Mouse (Mus musculus) forebrain, embryonic 15.5 days (tissue): ENCODE measurements around the gene Trmt2a. TPM values are rescaled to one million over a fixed set of nuclear protein-coding genes. Genes with fewer than 3 reads are reported as not detected.
A peak's percentile ranks its signal among the peaks of the same experiment; 100 is the strongest.

Experiments
- ATAC-seq: fragments of 200-750 bp; cut with Nextera tagmentation; replicated peaks from 2 replicates; pipeline ENCODE4 v1.8.0; 2017; ENCODE audit warnings: mild to moderate bottlenecking, moderate TSS enrichment, moderate library complexity
- H3K27ac ChIP-seq: fragments of 300-500 bp; sonication (generic); replicated peaks from 2 replicates; pipeline ENCODE4 v1.5.1; 2015; ENCODE audit warnings: mild to moderate bottlenecking, inconsistent platforms
- H3K27me3 ChIP-seq: fragments of 300-500 bp; sonication (generic); 2 replicates; pipeline ENCODE4 v1.6.1; 2015; ENCODE audit warnings: inconsistent platforms
- H3K36me3 ChIP-seq: fragments of 300-500 bp; sonication (generic); 2 replicates; pipeline ENCODE4 v1.6.1; 2015; ENCODE audit warnings: mild to moderate bottlenecking, inconsistent platforms
- H3K4me1 ChIP-seq: fragments of 300-500 bp; sonication (generic); 2 replicates; pipeline ENCODE4 v1.6.1; 2015; ENCODE audit warnings: inconsistent platforms
- H3K4me2 ChIP-seq: fragments of 300-500 bp; sonication (generic); replicated peaks from 2 replicates; pipeline ENCODE4 v1.6.1; 2015; ENCODE audit warnings: mild to moderate bottlenecking, inconsistent platforms
- H3K4me3 ChIP-seq: fragments of 300-500 bp; sonication (generic); 2 replicates; pipeline ENCODE4 v1.5.1; 2015; ENCODE audit warnings: mild to moderate bottlenecking, inconsistent platforms
- H3K9ac ChIP-seq: fragments of 300-500 bp; sonication (generic); replicated peaks from 2 replicates; pipeline ENCODE4 v1.6.1; 2015; ENCODE audit warnings: mild to moderate bottlenecking, inconsistent platforms
- H3K9me3 ChIP-seq: fragments of 300-500 bp; sonication (generic); 2 replicates; pipeline ENCODE4 v1.6.1; 2016; ENCODE audit warnings: inconsistent platforms
- WGBS: fragments of 180-500 bp; shearing (Covaris S2); methylation state at CpG from one replicate; pipeline ENCODE4 v1.1.7; 2015; ENCODE audit warnings: mixed read lengths; 5-methylcytosine and 5-hydroxymethylcytosine counted together
- polyA plus RNA-seq: library from polyadenylated mRNA; unstranded; fragments of >200 nt; fragmentation: Nextera tagmentation; extraction: Ambion mirVana; gene quantifications from 2 replicates; pipeline ENCODE4 v1.2.1, GENCODE M21; 2015

Gene Trmt2a
- polyA plus RNA-seq, 1 experiment from 2014 or later = 119 TPM

DNA sequence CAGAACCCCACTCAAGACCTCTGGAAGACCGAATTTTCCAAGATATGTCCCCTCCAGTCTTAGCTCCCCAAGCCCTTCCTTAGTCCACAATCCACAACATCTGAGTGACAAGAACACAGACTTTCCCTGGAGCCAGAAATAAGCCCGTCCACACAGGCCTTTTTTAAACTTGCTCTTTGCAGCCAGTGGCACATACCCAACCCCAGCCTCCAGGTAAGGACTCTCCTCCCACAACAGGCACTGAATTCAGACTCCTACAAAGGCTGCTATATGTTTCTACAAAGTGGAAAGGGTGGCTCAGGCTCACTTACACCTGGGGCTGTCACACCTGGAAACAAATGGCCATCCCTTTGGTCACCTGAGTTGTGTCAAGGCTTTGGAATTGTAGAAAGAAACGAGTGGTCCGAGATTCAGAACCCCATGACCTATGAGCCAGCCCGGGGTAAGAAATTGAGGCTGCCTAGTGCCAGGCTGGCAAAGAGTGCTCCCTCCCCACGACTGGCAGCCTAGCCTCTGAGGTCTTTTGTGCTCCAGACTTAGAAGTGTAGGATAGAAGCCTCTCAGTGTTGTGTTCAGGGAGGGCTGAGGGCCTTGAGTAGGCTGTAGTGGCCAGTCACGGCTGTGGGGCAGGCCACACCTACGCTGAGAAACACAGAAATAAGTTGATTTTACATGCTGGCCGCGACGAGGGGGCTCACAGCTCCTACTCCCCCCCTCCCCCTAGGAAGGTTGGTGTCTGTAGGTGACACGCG lies 14.4 kb upstream of the Trmt2a start:
- ATAC-seq = peak; percentile 28
- H3K4me2 ChIP-seq = peak overlapping the region; percentile 74
- peaks cover 15% of the 10 kb centered on the region for H3K36me3 ChIP-seq
- no peaks in the 10 kb centered on the region for H3K9me3 ChIP-seq
- peak overlapping the region; percentile 96 for H3K4me3 ChIP-seq
- no peaks in the 10 kb centered on the region for H3K27me3 ChIP-seq
- H3K4me1 ChIP-seq = peaks cover 48% of the 10 kb centered on the region
- H3K9ac ChIP-seq = peak overlapping the region; percentile 90
- H3K27ac ChIP-seq = peak overlapping the region; percentile 88
- 19% methylated on average over 13 of the region's 13 CpGs for WGBS

DNA sequence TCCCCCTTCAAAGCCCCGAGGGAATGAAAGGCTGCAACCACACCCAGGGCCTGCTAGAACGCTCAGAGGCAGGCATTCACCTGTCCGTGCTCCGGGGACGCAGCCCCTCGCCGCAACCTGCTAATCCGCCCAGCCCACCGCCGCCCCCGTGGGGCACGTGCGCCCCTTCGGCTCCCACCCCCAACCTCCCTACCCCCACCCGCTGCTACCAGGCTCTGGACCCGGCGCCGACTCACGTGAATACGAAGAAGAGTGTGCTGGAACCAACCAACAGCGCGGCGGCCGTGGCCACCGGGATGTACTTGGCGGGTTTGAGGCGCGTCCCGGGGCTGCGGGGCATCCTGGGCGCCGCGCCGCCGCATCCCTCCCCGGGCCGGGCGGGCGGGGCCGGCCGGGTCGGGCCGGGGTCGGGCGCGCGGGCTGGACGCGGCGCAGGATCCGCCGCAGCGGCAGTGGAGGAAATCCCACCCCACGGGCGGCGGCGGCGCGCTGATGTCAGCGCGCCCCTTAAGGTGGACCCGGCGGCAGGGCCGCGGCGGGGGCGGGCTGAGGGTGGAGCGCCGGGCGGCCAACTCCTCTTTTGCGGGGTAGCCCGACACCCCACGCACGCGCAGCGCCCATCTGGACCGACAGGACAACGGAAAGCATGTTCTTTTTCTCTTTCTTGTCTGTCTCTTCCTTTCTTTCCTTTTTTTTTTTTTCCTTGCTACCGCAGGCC lies 13.6 kb upstream of the Trmt2a start, which contains the start of gene Zdhhc8:
Gene Zdhhc8, minus strand, starts transcription at position 466 of the 718 bp plus-strand sequence.
- H3K9ac ChIP-seq = peak within 1 kb of the TSS; percentile 90
- no peaks in the 10 kb centered on the region for H3K9me3 ChIP-seq
- H3K27ac ChIP-seq = peak within 1 kb of the TSS; percentile 88
- peaks cover 21% of the 10 kb centered on the region for H3K36me3 ChIP-seq
- under 1% methylated on average over 64 of the region's 79 CpGs for WGBS
- H3K4me3 ChIP-seq = peak within 1 kb of the TSS; percentile 96
- no peaks in the 10 kb centered on the region for H3K27me3 ChIP-seq
- H3K4me1 ChIP-seq = peaks cover 44% of the 10 kb centered on the region
- H3K4me2 ChIP-seq = peak within 1 kb of the TSS; percentile 74
- peak; percentile 89 for ATAC-seq

DNA sequence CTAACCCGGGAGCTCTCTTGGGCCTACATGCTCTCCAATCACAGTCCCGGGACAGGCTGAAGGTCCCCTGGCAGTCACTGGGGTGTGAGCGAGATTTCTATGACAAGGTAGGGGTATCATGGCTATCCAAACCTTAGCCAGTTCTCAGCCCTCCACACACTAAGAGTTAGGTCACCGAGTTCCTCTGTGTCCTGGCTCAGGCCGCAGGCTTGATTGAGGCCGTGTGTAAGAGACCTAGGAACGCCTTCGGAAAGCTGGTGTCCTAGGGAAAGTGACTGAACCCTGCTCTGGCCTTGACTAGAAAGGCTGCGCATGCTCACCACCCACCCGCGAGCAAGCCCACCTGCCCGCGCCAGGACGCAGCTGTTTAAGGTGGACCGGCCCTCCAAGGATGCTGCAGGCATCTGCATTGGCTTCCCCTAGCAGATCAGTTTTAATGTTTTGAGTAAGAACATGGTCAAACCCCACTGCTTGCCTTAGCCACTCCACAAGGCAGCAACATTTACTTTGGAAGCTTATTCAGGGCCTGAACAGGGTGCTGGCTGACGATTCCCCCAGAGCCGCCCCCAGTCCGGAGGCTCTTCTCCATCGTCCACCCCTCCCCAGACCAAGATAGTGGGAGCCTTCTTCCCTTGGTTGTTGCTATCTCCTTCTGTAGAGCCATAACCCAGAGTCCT lies 13.0 kb upstream of the Trmt2a start:
- peak; percentile 78 for ATAC-seq
- 5% methylated on average over 19 of the region's 19 CpGs for WGBS
- peak overlapping the region; percentile 88 for H3K27ac ChIP-seq
- no peaks in the 10 kb centered on the region for H3K9me3 ChIP-seq
- peak overlapping the region; percentile 74 for H3K4me2 ChIP-seq
- peaks cover 27% of the 10 kb centered on the region for H3K36me3 ChIP-seq
- peak overlapping the region; percentile 90 for H3K9ac ChIP-seq
- peak overlapping the region; percentile 96 for H3K4me3 ChIP-seq
- H3K4me1 ChIP-seq = peaks cover 37% of the 10 kb centered on the region
- no peaks in the 10 kb centered on the region for H3K27me3 ChIP-seq

DNA sequence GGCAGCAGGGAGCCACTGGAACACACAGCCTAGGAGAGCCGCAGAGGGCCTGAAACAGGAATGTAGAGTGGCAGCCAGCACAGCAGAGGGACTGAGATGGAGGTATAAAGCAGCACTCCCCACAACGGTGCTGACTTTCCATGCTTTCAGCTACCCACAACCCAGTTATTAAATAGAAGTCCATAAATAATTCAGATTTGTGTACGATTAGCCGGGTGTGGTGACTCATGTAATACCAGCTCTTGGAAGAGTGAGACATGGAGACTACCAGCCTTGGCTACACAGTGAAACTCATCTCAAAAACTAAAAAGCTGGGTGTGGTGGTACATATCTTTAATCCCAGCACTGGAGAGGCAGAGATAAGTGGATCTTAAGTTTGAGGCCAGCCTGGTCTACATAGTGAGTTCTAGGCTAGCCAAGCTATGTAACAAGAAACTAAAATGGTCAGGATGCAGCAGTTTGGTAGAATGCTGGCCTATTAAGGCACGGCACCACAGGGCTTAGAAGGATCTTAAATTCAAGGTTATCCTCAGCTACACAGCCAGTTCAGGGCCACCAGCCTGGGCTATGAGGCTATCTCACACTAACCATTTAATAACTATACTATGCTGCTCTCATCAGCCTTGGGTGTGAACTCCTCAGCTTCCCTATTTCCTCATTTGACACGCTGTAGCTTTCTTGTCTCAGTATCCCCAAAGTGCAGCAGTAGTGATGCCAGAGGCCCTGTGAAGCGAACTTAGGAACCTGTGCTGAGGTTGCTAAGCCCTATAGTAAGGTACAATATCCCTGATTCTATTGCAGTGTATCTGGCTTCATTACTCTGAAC lies 11.6 kb upstream of the Trmt2a start:
- no peak overlapping the region for H3K4me3 ChIP-seq
- ATAC-seq = no peak
- H3K27me3 ChIP-seq = no peaks in the 10 kb centered on the region
- WGBS = 79% methylated on average over 7 of the region's 7 CpGs
- H3K36me3 ChIP-seq = peaks cover 41% of the 10 kb centered on the region
- 0 out of 2 replicates have a peak overlapping the region, but pooled peaks have one; percentile 88 for H3K27ac ChIP-seq
- H3K4me1 ChIP-seq = peaks cover 27% of the 10 kb centered on the region
- H3K9ac ChIP-seq = no peak overlapping the region
- H3K4me2 ChIP-seq = no peak overlapping the region
- no peaks in the 10 kb centered on the region for H3K9me3 ChIP-seq

DNA sequence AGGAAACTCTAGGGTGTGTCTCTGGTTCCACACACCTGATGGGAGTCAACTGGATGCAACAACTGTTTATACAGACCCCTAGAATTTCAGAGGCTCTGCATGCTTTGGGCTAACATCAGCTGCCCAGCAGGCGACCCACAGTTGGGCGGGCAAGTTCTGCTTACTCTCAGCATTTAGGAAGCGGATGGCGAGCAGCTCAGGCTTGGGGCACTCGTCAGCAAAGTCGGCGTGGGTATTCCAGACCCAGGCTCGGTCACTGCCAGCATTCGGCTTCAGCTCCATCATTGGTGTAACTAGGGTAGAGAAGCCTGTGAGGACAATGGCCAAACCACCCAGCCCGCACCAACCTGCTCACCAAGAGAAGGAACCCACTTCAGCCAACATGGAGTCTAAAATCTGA lies 6.9 kb upstream of the Trmt2a start:
- Histone ChIP-seq H3K27me3 (no peaks in the 10 kb centered on the region), H3K9me3 (no peaks in the 10 kb centered on the region), H3K36me3 (peaks cover 88% of the 10 kb centered on the region), H3K4me1 (peaks cover 3% of the 10 kb centered on the region), H3K4me3 (no peak overlapping the region), H3K4me2 (no peak overlapping the region), H3K9ac (no peak overlapping the region), H3K27ac (no peak overlapping the region)
- WGBS = 90% methylated on average over 10 of the region's 10 CpGs
- no peak for ATAC-seq

DNA sequence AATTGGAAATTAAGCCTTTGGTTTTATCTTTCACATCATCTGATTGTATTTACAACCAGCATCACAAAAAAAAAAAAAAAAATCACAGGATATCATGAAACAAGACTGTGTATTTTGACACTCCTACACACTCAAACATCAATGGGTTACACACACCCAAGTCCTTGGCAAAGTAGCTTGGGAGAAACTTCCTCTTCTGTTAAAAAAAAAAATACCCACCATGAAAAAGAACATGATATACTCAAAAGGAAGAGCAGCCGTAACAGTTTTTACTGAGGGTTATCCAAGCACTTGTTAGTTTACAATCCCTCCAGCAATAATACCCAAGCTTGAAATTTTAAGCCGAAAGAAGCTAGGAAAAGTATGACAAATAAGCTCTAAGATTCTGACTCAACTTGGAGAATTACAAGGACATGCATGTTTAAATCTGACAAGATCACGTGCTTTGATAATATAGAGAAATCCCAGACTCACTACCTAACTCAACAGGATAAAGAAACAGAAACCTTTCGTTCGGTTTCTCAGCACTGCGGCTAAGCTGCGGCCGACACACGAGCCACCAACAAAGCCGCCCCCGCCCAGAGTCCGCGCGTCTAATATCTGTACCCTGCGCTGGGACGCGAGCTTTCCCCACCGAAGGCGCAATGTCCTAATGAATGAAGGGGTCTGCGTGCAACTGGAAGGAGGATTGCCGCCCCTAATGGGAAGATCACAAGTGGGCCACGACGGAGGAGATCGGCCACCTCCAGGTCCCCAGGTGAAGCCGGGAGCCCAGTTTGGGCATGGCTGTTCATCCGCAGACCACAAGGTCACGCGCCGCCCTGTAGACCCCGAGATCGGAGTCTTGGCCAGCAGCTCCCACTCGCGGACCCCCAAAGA lies 719 bp upstream of the Trmt2a start:
- no peaks in the 10 kb centered on the region for H3K9me3 ChIP-seq
- H3K4me3 ChIP-seq = peak overlapping the region; percentile 60
- no peaks in the 10 kb centered on the region for H3K27me3 ChIP-seq
- no peak; the same call in 1 of the 2 replicates for ATAC-seq
- under 1% methylated on average over 33 of the region's 33 CpGs for WGBS
- peak overlapping the region; percentile 90 for H3K27ac ChIP-seq
- H3K36me3 ChIP-seq = peaks cover 63% of the 10 kb centered on the region
- peak overlapping the region; percentile 69 for H3K9ac ChIP-seq
- peaks cover 36% of the 10 kb centered on the region for H3K4me1 ChIP-seq
- peak overlapping the region; percentile 84 for H3K4me2 ChIP-seq

DNA sequence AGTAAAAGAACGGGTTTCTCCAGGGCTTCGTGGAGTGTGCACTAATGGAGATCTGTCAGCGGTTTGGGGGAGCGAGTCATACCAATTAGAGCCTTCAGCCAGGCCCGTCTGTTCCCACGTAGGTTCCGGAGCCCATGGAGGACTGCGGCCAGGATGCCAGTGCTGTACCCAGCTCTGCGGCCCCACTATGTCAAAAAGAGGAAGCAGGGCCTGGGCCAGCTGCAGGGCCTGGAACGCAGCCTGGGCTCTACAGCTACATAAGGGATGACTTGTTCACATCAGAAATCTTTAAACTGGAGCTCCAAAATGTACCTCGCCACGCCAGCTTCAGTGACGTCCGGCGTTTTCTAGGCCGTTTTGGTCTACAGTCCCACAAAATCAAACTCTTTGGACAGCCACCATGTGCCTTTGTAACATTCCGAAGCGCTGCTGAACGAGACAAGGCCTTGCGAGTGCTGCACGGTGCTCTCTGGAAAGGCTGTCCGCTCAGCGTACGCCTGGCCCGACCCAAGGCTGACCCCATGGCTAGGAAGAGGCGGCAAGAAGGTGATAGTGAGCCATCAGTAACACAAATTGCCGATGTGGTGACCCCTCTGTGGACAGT lies 987 bp downstream of the Trmt2a start:
- Histone ChIP-seq H3K9ac (peak overlapping the region; percentile 74), H3K4me2 (peak overlapping the region; percentile 84), H3K27ac (peak overlapping the region; percentile 90), H3K27me3 (no peaks in the 10 kb centered on the region), H3K4me3 (peak overlapping the region; percentile 60), H3K4me1 (peaks cover 36% of the 10 kb centered on the region), H3K36me3 (peaks cover 63% of the 10 kb centered on the region), H3K9me3 (no peaks in the 10 kb centered on the region)
- 9% methylated on average over 27 of the region's 27 CpGs for WGBS
- peak; percentile 37 for ATAC-seq

DNA sequence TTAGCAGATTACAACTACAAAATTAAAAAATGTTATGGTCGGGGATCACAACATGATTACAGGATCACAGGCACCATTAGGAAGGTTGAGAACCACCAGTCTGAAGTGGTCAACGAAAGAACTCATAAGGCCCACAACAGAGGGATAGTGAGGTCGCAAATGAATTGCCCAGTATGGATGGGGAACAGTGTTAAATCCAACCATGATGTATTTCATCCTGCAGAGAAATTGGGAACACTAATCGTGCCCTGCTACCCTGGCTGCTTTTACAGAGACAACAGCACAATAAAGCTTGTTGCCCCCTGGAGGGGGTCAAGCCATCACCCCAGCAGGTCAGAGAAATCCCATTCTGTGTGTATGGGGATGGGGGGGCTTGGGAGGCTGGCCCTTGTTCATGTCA lies 1.8 kb downstream of the Trmt2a start:
- peak overlapping the region; percentile 74 for H3K9ac ChIP-seq
- peak overlapping the region; percentile 60 for H3K4me3 ChIP-seq
- no peaks in the 10 kb centered on the region for H3K9me3 ChIP-seq
- no peak for ATAC-seq
- 49% methylated on average over 4 of the region's 4 CpGs for WGBS
- no peak overlapping the region for H3K27ac ChIP-seq
- H3K4me1 ChIP-seq = peaks cover 36% of the 10 kb centered on the region
- peak overlapping the region; percentile 84 for H3K4me2 ChIP-seq
- H3K36me3 ChIP-seq = peaks cover 63% of the 10 kb centered on the region
- no peaks in the 10 kb centered on the region for H3K27me3 ChIP-seq

DNA sequence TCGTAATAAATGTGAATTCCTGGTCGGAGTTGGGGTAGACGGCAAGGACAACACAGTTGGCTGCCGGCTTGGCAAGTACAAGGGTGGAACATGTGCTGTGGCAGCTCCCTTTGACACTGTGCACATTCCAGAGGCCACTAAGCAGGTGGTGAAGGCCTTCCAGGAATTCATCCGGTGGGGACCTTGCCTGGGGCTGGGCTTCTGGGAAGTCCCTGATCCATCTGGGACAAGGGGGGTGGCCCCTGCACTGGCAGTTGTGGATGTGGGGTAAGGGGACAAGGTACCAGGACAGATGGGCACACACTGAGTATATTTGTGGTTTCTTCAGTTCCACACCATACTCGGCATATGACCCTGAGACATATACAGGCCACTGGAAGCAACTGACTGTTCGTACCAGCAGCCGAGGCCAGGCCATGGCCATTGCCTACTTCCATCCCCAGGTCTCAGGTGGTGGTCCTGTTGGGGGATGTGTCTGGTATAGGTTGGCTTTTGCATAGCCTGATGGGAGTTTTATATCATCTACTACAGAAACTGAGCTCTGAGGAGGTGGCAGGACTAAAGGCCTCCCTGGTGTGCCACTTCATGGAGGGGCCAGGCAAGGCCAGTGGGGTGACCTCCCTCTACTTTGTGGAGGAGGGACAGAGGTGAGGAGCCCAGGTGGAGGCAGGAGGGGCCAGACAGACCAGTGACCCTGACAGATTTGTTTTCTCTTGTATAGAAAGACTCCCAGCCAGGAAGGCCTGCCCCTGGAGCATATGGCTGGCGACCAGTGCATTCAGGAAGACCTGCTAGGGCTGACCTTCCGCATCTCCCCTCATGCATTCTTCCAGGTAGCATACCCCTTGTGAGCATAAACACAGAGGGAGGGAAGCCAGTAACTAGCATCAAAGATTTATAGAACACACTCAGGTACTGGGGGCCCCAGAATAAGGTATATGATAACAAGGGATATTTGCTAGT lies 2.6 kb downstream of the Trmt2a start:
- H3K27me3 ChIP-seq = no peaks in the 10 kb centered on the region
- peak overlapping the region; percentile 60; the same call in 1 of the 2 replicates for H3K4me3 ChIP-seq
- H3K36me3 ChIP-seq = peaks cover 63% of the 10 kb centered on the region
- 66% methylated on average over 10 of the region's 10 CpGs for WGBS
- H3K27ac ChIP-seq = no peak overlapping the region
- ATAC-seq = no peak
- H3K9me3 ChIP-seq = no peaks in the 10 kb centered on the region
- H3K4me1 ChIP-seq = peaks cover 36% of the 10 kb centered on the region
- H3K9ac ChIP-seq = no peak overlapping the region
- H3K4me2 ChIP-seq = peak overlapping the region; percentile 84

DNA sequence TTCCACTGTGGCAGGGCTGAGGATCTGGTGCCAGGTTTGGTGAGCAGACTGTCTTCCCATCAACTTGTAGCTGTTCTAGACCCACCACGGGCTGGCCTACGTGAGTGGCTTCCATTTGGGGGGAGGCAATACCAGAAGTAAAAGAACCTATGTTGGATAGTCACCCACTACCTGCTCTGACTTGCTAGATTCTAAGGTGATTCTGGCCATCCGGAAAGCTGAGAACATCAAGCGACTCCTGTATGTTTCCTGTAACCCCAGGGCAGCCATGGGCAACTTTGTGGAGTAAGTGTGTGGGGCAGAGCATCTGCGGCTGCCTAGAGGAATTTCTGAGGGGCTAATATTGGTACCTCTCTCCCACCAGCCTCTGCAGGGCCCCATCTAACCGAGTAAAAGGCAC lies 4.3 kb downstream of the Trmt2a start:
- ATAC-seq = no peak
- Histone ChIP-seq H3K4me1 (peaks cover 22% of the 10 kb centered on the region), H3K9ac (no peak overlapping the region), H3K27me3 (no peaks in the 10 kb centered on the region), H3K36me3 (peaks cover 70% of the 10 kb centered on the region), H3K27ac (no peak overlapping the region), H3K9me3 (no peaks in the 10 kb centered on the region), H3K4me2 (no peak overlapping the region), H3K4me3 (no peak overlapping the region)
- 87% methylated on average over 6 of the region's 6 CpGs for WGBS
